Mouse (Mus musculus) heart, postnatal 36 days (tissue): ENCODE measurements around the gene Speg. TPM values are rescaled to one million over a fixed set of nuclear protein-coding genes. Genes with fewer than 3 reads are reported as not detected.

ENCODE experiments used
- DNase-seq, 2 experiments: peaks; one replicate each; pipeline ENCODE4 v3.0.0; 2021 to 2022
- intact Hi-C: fragments of 180-260 bp; cut with DNase I; formaldehyde crosslinking; loops from one replicate; pipeline ENCODE4 v1.15.1; 2025
- total RNA-seq, 2 experiments: library from RNA; stranded (reverse); gene quantifications; 2 replicates each; pipeline ENCODE4 v1.2.3; 2021

The Speg gene
- total RNA-seq, 2 experiments from 2014 or later, result 120 to 128 TPM

- intact Hi-C loops, result loop anchor here (5.0 kb wide), 1 partner anchor 41 kb away; no protein-coding TSS in a partner anchor
- no peak for DNase-seq
Observed at GRCm38 (mm10) chr1:75387929-75388897, 13.1 kb downstream of the Speg start.

DNA sequence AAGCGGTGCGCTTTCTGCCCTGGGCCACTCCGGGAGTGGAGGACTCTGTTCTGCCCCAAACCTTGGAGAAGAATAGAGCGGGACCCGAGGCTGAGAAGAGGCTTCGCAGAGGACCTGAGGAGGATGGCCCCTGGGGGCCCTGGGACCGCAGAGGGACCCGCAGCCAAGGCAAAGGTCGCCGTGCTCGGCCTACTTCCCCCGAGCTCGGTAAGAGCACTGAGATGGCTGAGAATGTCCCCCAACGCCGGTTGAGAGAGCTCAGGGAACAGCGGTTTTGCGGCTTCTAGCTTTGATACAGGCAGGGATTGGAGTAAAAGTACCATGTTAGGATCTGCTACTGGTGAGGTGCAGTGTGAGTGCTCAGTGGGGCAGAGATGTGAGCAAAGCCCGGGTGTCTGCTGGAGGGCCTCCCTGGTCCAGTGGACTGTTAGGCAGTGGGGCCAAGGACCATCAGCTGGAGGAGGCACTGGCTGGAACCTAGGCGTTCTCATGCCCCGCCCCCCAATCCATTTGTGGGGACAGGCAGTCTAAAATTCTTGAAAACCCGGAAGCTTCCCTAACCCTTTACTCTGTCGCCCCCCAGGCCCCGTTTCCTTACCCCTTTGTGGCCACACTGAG lies 13.9 kb downstream of the Speg start:
- intact Hi-C loops, result loop anchor here (5.0 kb wide), 1 partner anchor 42 kb away; no protein-coding TSS in a partner anchor

DNA sequence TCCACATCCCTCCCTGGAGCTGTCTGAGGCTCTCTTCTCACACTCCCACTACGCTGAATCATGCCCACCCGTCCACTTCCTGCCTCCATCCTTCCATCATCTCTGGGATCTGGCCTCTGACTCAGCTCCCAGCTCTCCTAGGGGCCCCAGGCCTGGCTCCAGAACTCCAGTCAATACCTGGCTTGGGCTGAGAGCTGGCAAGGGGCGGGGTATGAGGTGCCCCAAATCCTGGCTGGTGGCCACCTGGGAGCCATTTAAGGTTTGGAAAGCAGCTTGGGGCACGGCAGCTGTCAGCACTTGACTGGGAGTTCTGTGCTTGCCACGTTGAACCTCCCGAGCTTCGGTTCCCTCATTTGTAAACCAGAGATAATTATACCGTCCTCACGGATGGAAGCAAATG lies 18.0 kb downstream of the Speg start:
- peak; percentile 70 to 74 for DNase-seq
- intact Hi-C loops, result no loop called here

More for the DNA sequence above, 13.9 kb downstream of the Speg start:
- no peak for DNase-seq

DNA sequence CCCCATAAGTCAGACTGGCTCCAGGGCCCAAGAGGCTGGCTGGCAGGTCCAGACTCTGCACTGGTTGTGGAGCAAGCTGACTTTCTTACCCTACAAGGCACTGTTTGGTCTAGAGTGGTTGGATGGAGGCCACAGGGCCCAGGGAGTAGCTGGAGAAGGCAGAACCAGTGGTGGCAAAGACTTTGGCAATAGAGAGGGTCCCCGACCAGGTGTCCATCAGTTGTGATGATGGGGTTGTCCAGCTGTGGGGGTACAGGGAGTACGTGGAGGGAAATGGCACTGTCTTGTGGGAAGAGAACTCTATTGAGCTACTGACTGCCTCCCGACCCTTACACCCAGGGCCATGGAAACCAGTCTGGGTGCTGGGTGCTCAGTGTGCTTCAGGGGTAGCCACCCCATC lies 18.7 kb downstream of the Speg start:
- DNase-seq, result no peak

DNA sequence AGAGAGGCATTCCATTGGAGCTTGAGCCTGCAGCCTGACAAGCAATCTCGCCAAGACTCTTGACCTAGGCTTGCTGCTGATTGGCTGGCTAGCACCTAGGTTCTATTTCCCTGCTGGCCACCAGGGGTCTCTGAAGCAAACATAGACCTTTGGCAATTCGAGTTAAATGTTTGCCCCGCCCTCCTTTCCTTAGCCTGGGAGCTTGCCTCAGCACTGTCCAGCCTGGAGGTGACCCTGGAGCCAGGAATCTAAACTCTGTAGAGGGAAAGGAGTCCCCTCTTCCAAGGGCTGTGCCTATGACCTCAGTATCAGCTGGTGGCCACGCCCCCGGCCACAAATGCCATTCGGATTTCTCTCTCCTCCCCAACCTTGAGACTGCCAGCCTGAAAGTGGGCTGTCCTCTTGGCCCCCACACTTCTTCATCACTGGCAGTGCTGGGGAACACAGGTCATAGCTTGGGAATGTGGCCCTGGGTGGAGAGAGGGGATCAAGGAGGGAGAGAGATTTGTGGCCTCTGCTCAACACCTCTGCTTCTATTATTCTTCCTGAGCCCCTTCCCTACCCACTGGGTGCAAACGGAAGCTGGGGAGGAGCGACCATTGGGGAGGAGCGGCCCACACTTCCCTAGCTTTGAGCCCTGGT lies 23.8 kb downstream of the Speg start:
- DNase-seq, result peak; percentile 72 to 76
- intact Hi-C loops, result no loop called here

More for the DNA sequence above, 18.7 kb downstream of the Speg start:
- intact Hi-C loops, result no loop called here

GRCm38 (mm10) chr1:75399755-75400492 lies 24.8 kb downstream of the Speg start:
- DNase-seq, result peak; percentile 57 to 75
- intact Hi-C loops, result loop anchor here (2.0 kb wide), 1 partner anchor 23 kb away; no protein-coding TSS in a partner anchor

DNA sequence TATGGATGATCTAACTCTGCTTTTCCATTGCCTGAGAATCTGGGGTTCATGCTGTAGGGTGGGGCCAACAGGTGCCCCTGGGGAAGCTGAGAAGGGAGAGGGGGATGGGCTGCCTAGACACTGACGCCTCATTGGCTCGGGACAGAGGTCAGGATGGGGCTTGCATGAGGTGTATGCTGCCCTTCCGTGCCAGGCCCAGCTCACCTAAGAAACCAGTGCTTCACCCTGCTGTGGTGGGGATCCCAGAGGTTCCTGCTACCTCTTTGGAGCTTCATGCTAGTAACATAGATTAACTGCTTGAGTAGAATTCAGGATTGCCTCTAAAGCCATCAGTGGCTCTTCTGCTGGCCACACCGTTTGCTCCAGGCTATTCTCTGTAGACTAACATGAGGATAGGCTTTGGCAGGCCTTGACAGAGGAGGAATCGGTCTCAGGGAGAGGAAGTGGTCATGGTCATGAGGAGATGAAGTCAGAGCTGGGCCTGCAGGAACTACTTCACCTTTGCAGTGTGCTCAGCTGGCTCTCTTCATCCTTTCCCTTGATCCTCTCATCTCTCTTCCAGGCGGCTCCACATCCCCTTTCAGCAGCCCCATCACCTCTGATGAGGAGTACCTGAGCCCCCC lies 25.5 kb downstream of the Speg start:
- intact Hi-C loops, result loop anchor here (2.0 kb wide), 1 partner anchor 24 kb away; no protein-coding TSS in a partner anchor
- no peak for DNase-seq

DNA sequence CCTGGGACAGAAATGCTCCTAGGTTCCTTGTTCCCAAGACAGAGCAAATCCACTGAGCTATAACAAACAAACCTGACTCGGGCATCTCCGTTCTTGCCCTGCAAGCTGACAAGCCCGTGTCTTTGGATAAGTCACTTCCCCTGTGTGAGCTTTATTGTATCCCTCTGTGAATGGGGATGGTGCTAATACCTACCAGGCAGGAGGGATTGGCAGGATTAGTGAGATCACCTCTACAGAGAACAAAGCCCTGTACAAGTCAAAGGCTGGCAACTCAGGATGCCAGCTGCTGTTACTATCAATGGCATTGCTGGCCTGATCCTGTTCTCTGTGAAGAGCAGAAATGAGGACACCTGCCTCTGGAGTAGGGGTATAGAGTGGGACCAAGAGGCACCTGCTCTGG lies 30.4 kb downstream of the Speg start:
- DNase-seq, result no peak
- intact Hi-C loops, result no loop called here

DNA sequence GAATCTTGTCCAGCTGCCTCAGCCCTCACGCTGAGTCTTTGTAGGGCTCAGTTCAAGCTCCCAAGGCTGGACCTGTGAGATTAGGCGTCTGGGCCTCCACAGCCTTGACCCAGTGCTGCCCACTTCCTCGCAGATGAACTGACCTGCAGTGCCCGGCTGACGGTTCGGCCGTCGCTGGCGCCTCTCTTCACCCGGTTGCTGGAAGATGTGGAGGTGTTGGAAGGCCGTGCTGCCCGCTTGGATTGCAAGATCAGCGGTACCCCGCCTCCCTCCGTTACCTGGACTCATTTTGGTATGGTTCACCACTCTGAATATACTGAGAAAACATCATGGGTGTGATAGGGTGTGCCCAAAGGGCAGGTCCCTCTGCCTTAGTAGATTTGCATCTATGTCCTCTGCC lies 31.1 kb downstream of the Speg start:
- DNase-seq, result no peak
- intact Hi-C loops, result no loop called here

DNA sequence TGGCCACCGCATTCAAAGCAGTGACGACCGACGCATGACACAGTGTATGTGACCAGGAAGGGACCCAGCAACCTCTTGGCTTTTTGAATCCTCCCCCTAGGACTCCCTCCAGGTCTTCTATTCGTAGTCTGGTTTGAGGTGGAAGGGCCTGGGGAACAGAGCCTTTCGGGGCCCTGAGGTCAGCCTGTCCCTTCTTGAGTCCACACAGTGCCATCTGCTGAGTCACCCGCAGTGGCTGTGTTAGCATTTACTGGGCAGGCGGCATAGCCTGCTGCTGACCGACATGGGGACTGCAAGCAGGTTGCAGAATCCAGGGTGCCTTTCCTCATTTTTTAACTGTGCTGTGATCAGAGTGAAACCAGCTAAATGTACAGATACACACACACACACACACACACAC lies 32.0 kb downstream of the Speg start:
- DNase-seq, result no peak
- intact Hi-C loops, result no loop called here

GRCm38 (mm10) chr1:75408210-75408609 lies 33.1 kb downstream of the Speg start:
- intact Hi-C loops, result no loop called here
- DNase-seq, result no peak

DNA sequence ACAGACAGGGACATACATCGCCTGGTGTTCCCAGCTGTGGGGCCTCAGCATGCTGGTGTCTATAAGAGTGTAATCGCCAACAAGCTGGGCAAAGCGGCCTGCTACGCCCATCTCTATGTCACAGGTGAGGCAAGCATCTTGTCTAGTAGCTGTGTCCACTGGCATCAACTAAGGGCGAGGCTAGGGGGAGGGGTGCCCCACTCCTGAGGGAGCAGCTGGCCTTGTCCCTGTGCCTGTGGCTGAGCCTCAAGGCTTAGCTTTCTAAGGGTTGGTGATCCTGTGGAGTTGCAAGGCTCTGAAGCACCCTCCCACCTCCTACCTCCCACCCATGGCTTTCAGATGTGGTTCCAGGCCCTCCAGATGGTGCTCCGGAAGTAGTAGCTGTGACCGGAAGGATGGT lies 34.9 kb downstream of the Speg start:
- intact Hi-C loops, result loop anchor here (5.0 kb wide), 1 partner anchor 38 kb away; no protein-coding TSS in a partner anchor
- DNase-seq, result no peak

DNA sequence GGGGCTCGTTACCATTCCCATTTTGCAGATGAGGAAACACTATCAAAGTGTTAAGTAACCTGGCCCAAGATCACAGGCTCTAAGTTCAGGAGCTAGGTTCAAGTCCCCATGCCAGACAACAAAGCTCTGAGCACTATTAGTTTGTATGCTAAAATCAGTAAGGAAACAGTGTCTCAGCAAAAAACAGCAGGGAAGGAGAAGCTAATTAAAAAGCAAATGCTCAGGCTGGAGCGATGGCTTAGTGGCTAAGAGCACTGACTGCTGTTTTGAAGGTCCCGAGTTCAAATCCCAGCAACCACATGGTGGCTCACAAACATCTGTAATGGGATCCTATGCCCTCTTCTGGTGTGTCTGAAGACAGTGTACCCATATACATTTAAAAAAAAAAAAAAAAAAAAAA lies 37.1 kb downstream of the Speg start:
- intact Hi-C loops, result loop anchor here (5.0 kb wide), 1 partner anchor 40 kb away; no protein-coding TSS in a partner anchor
- DNase-seq, result no peak

GRCm38 (mm10) chr1:75413749-75414148 lies 38.7 kb downstream of the Speg start:
- peak in 1 of 2 experiments; percentile 30 for DNase-seq
- intact Hi-C loops, result loop anchor here (5.0 kb wide), 1 partner anchor 41 kb away; no protein-coding TSS in a partner anchor

DNA sequence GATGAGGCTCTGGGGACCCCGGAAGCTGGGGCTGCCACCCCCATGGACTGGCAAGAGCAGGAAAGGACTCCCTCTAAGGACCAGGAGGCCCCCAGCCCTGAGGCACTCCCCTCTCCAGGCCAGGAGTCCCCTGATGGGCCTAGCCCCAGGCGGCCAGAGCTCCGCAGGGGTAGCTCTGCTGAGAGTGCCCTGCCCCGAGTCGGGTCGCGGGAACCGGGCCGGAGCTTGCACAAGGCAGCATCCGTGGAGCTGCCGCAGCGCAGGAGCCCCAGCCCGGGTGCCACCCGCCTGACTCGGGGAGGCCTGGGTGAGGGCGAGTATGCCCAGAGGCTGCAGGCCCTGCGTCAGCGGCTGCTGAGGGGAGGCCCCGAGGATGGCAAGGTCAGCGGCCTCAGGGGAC lies 46.7 kb downstream of the Speg start:
- DNase-seq, result no peak
- intact Hi-C loops, result no loop called here

- intact Hi-C loops, result no loop called here
- DNase-seq, result no peak
Observed at GRCm38 (mm10) chr1:75422216-75422822, 47.2 kb downstream of the Speg start.

- intact Hi-C loops, result no loop called here
- no peak for DNase-seq
Observed at GRCm38 (mm10) chr1:75422823-75423471, 47.9 kb downstream of the Speg start.

DNA sequence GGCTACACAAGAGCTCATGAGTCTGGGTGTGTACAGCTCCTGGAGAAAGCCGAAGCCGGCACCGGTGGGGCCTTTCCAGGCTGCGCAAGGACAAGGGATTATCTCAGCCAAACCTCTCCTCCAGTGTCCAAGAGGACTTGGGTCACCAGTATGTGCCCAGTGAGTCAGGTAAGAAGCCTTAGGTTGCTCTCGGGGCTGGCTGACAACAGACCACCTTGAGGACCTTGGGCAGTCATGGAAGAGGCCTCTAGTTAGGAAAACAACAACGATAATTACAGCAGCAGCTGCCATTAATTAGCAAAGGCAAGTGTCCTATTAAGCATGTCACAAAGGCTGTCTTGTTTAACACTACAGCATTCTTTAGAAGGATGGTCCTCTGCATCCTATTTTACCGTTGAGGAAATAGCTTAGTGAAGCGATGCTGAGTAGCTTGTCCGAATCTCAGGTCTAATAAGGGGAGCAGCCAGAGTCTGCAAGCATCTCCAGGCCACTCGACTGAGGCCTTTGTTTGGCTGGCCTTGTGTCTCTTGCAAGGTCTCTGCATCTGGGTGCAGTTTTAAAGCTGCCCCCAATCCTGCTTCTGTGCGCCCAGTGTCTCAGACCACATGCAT lies 48.8 kb downstream of the Speg start:
- DNase-seq, result no peak
- intact Hi-C loops, result no loop called here
